Mouse (Mus musculus): ENCODE measurements around the gene Coq6. TPM values are rescaled to one million over a fixed set of nuclear protein-coding genes. Genes with fewer than 3 reads are reported as not detected.

Coq6 gene
- total RNA-seq, 2 experiments from 2014 or later: 20.0 to 31.0 TPM

DNA sequence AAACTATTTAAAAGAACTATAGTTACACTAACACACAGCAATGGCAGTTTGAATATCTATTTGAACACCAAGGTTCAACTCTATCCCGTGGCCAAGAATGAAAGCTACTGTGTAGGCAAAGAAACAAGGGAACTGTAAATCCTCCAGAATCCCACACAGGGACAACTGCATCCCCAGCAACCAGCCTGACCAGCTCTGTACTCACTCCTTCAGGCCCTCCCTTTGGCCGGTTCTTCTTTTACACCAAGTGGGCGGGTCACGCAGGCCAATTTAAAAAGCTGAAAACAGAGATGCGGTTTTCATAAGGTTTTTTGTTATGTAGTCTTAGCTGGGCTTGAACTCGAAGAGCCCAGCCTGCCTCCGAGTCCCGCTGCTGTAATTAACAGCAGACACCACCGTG lies 37.7 kb downstream of the Coq6 start:
- intact Hi-C loops (cut with DNase I): no loop called here
- Histone ChIP-seq H3K4me3 (no peak overlapping the region), H3K27ac (peak overlapping the region; percentile 20; the same call in 1 of the 2 replicates)
- DNase-seq: no peak
- no peak for TF ChIP-seq CTCF (IDR thresholded peaks at IDR 0.05)

DNA sequence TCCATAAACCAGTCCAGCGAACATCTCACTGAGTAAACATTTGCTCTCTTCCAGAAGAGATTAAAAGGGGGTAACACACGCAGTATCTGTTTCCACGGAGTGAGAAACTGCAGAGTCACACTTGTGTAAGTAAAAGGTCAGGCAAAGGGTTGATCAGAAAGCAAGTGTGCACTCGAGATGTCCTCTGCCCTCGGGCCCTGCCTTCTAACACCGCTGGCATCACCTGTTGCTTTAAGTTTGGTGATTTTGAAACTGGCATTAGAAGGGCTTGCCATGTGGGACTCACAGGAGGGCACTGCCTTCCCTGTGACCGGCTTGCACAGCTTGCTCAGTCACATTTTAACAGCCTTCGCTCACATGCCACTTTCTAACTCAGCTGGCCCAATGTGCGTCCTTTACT lies 38.2 kb downstream of the Coq6 start:
- Histone ChIP-seq H3K4me3 (no peak overlapping the region), H3K27ac (peak overlapping the region; percentile 20; the same call in 1 of the 2 replicates)
- no peak for TF ChIP-seq CTCF (IDR thresholded peaks at IDR 0.05)
- intact Hi-C loops (cut with DNase I): no loop called here
- no peak for DNase-seq

DNA sequence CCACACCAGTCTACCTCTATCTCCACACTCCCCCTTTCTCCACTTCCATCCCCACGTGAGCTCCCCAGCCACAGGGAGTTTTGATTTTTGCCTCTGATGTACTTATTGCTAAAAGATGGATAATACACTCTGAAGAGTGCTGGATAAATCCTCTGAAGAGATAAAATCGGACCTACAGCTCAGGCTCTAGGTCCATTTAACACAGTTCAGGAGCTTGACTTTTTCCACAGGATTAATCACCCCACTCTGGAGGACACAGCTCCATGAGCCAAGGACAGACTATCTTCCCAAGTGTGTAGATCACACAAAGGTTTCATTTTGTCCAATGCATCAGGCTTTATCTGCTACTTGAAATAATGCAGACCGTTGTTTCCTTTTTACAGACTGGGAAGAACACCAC lies 38.6 kb downstream of the Coq6 start:
- TF ChIP-seq CTCF (IDR thresholded peaks at IDR 0.05): no peak
- no peak overlapping the region for H3K4me3 ChIP-seq
- no peak for DNase-seq
- no peak overlapping the region for H3K27ac ChIP-seq
- intact Hi-C loops (cut with DNase I): no loop called here

DNA sequence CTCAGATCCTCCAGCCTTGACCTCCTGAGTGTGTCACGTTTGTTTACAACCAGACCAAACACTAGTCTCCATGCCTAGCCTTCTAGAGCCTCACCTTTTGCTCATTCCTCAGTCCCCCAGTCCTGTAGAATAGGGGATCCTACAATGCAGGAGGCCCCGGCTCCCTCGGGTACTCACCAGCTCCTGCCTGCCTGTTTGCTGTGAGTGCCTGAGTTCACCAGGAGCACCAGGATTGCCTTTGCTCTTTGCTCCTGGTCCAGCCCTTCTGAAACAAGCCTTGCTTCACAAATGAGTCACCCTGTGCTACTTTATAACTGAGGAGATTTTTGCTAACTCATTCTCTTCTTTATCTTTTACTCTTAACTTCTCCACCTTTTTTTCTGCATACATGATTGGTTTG lies 39.2 kb downstream of the Coq6 start:
- no peak for DNase-seq
- Histone ChIP-seq H3K4me3 (no peak overlapping the region), H3K27ac (no peak overlapping the region)
- intact Hi-C loops (cut with DNase I): no loop called here
- no peak for TF ChIP-seq CTCF (IDR thresholded peaks at IDR 0.05)

DNA sequence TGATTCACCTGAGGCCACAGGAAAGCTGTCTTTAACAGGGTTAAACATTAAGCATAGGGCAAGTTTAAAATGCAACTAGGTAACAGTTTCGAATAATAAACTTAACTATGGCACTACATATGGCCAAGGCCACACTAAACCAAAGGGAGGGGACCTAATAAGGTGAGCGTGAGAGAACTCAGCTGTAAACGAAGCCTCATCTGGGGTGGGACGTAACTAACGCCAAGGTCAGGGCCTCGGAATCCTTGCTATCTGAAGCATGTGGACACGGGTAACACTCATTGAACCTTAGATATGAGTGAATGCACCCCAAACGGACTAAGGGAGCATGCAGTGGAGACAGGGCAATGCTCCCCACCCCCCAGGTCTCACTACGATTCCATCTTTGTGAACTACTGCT lies 41.5 kb downstream of the Coq6 start:
- intact Hi-C loops (cut with DNase I): no loop called here
- no peak overlapping the region for H3K27ac ChIP-seq
- TF ChIP-seq CTCF (IDR thresholded peaks at IDR 0.05): no peak
- H3K4me3 ChIP-seq: no peak overlapping the region
- DNase-seq: no peak

DNA sequence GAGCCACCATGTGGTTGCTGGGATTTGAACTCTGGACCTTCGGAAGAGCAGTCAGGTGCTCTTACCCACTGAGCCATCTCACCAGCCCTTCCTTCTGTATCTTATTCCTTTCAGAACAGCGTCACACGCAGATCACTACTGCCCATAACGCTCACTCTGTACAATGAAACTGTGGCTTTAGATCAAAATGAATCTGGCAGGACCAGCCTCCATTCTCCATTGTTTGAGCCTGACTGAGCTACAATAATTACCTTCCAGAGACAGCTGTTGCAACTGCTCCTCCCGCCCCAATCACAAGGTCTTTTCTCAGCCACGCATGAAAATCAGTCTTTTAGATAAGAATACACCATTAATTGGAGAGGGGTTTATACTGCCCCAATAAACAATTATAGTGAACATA lies 43.1 kb downstream of the Coq6 start:
- no peak for TF ChIP-seq CTCF (IDR thresholded peaks at IDR 0.05)
- Histone ChIP-seq H3K4me3 (no peak overlapping the region), H3K27ac (no peak overlapping the region)
- DNase-seq: no peak
- intact Hi-C loops (cut with DNase I): no loop called here

DNA sequence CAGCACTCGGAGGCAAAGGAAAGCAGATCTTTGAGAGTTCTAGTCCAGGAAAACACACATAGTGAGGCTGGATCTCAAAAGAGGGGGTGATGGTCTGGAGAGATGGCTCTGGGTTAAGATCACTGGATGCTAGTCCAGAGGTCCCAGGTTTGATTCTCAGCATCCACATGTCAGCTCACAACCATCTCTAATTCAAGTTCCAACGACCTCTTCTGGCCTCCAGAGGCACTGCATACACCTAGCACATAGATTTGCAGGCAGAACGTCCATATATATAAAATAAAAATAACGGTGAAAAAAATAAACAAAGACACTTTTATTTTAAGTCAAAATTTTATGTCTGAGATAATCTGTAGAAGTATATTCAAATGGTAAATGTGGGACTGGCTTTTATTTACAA lies 45.8 kb downstream of the Coq6 start:
- intact Hi-C loops (cut with DNase I): no loop called here
- no peak overlapping the region for H3K27ac ChIP-seq
- no peak for DNase-seq
- peak; percentile 10; the same call in 1 of the 2 replicates for TF ChIP-seq CTCF (IDR thresholded peaks at IDR 0.05)
- H3K4me3 ChIP-seq: no peak overlapping the region

DNA sequence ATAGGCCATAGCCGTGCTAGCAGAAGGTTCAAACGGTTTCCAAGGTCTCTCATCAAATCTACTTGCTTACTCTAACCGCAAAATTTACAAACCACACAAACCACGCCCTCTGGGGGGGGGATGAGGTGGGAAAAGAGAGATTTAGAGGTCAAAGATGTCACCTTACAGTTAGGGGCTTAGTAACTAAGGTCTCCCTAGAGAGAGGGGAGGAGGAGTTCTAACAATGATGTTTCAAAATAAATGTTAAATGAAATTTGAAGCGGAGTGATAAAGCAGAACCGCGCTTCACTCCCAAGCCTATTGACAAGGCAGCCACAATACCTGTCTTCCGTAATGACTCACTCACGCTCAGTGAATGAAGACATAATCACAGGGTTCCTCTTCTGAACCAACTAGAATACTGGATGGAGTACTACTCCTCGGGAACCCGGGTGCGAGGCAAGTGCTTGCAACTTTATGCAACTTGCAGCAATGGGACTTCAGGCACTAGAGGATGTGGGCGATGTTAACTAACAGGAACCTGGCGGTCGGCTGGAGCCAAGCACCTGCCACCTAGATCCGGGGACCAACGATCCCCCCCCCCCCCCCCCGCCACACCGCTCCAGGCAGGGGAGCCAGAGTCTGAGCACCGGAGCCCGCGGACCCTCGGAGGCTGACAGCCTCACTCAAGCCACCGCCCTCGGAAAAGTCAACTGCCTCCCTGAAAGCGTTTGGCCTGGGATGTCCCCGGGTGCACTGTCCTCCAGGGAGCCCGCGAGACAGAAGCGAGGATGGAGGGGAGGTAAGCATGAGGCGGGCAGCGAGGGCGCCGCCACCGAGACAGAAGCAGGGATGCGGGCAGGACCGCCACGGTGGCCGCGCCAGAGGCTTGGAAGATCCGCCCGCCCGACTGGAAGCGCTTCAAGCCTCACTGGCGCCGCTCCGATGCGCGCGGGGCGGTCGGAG lies 46.7 kb downstream of the Coq6 start:
- intact Hi-C loops (cut with DNase I): loop anchor here (2.0 kb wide), 1 partner anchor 43 kb away; the partner anchor contains the start of genes Aldh6a1 and Lin52
- DNase-seq: no peak
- H3K27ac ChIP-seq: peak overlapping the region; percentile 92
- peak overlapping the region; percentile 73 for H3K4me3 ChIP-seq
- TF ChIP-seq CTCF (IDR thresholded peaks at IDR 0.05): no peak

DNA sequence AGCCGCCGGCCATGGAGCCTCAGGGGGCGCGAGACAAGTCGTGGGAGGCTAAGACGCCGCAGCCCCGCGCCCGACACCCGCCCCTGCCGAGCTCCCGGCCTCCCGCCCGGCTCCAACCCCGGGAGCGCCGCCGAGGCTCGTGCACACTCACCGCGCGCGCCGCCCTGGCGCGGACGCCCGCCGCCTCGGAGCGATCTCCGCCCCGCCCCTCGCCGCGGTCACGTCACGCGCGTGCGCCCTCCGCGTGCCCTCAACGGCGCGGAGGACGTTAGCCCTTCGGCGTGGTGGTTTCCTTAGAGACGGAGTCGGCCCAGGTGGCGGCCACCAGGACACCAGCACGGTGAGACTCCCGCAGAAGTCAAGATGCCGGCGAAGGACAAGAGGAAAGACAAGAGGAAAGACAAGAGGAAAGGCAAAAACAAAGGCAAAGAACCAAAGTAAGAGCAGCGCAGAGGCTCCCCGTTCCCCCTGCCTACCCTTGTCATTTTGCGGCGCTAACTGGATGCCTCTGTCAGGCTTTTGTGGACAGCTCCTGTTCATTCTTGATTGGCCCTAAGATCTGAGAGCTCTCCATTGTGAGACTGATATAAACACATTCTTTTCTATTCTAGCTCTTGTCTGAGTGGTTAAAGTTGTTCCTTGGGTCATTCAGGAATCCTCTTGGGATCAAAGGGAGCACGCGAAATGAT lies 47.5 kb downstream of the Coq6 start, which contains the start of the genes Entpd5 and Bbof1:
Gene Entpd5 (minus strand): TSS at position 211 of the 689 bp plus-strand sequence.
Gene Bbof1 (plus strand): TSS at position 253 of the 689 bp plus-strand sequence.
- Histone ChIP-seq H3K4me3 (peak within 1 kb of the TSS; percentile 73), H3K27ac (peak within 1 kb of the TSS; percentile 92)
- TF ChIP-seq CTCF (IDR thresholded peaks at IDR 0.05): no peak
- peak; percentile 95 for DNase-seq
- intact Hi-C loops (cut with DNase I): loop anchor here (2.0 kb wide), 1 partner anchor 42 kb away; the partner anchor contains the start of genes Aldh6a1 and Lin52

DNA sequence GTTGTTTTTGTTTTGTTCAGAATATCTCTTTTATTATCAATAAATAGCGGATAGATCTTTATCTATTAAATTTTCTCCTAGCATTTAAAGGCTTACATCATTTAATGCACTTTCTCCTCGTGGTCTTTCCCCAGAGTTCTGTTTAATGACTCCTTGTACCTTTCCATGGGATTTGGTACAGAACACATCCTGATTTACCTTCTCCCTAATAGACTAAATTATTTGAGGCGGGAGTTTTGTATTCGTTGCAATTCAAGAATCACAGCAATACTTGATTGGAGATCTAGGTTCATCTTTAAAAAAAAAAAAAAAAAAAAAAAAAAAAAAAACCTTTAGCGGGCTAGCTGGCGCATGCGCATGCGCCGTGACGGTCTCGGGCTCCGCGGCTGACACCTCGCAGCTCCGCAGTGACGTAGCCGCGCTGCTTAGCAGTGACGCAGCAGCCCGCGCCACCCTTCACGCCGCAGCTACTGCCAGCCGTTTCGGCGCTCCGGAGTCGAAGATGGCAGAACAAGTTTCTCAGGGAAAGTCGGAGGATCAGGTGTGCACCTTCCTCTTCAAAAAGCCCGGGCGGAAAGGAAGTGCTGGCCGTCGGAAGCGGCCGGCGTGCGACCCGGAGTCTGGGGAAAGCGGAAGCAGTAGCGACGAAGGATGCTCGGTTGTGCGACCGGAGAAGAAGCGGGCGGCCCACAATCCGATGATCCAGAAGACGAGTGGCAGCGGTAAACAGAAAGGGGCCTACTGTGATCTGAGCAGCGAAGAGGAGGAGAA lies 55.6 kb downstream of the Coq6 start, which contains the start of gene Rnf113a2:
Gene Rnf113a2 (plus strand): TSS at position 363 of the 771 bp plus-strand sequence.
- no peak for TF ChIP-seq CTCF (IDR thresholded peaks at IDR 0.05)
- peak within 1 kb of the TSS; percentile 88 for H3K27ac ChIP-seq
- intact Hi-C loops (cut with DNase I): no loop called here
- peak within 1 kb of the TSS; percentile 77 for H3K4me3 ChIP-seq
- peak; percentile 91 for DNase-seq

DNA sequence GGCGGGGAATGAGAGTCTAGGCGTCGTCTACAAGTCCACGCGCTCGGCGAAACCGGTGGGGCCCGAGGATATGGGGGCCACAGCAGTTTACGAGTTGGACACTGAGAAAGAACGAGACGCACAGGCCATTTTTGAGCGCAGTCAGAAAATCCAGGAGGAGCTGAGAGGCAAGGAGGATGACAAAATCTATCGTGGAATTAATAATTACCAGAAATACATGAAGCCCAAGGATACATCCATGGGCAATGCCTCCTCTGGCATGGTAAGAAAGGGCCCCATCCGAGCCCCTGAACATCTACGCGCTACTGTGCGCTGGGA lies 56.1 kb downstream of the Coq6 start:
- H3K27ac ChIP-seq: peak overlapping the region; percentile 88
- TF ChIP-seq CTCF (IDR thresholded peaks at IDR 0.05): no peak
- H3K4me3 ChIP-seq: peak overlapping the region; percentile 77
- intact Hi-C loops (cut with DNase I): no loop called here
- no peak for DNase-seq

Other genes starting within 250 kb of the Coq6 start
- 1 to 10 TPM; 9.8 to 10.0 TPM for gene Dnal1, start 247.3 kb upstream of the Coq6 start, total RNA-seq (2021)
- gene Pnma1, start 213.2 kb upstream of the Coq6 start, total RNA-seq (2021): under 1 TPM; 0.10 to 0.17 TPM
- gene Elmsan1, start 142.8 kb upstream of the Coq6 start, total RNA-seq (2021): 10 to 100 TPM; 10.2 to 11.9 TPM
- gene Ptgr2, start 76.4 kb upstream of the Coq6 start, total RNA-seq (2021): 10 to 100 TPM; 56.3 to 98.8 TPM
- 10 to 100 TPM; 21.2 to 24.9 TPM for gene Zfp410, start 44.8 kb upstream of the Coq6 start, total RNA-seq (2021)
- gene Fam161b, start 176 bp downstream of the Coq6 start, total RNA-seq (2021): 1 to 10 TPM in 1 of 2 experiments, under 1 TPM in 1; 0.82 to 1.3 TPM
- 10 to 100 TPM; 12.2 to 14.4 TPM for gene Entpd5, start 47.4 kb downstream of the Coq6 start, total RNA-seq (2021)
- gene Bbof1, start 47.4 kb downstream of the Coq6 start, total RNA-seq (2021): 1 to 10 TPM; 1.0 to 1.6 TPM
- 10 to 100 TPM in 1 of 2 experiments, 1 to 10 TPM in 1; 8.5 to 10.8 TPM for gene Rnf113a2, start 55.5 kb downstream of the Coq6 start, total RNA-seq (2021)
- 100 to 1,000 TPM in 1 of 2 experiments, 10 to 100 TPM in 1; 93.1 to 128 TPM for gene Aldh6a1, start 89.3 kb downstream of the Coq6 start, total RNA-seq (2021)
- gene Lin52, start 89.8 kb downstream of the Coq6 start, total RNA-seq (2021): 10 to 100 TPM in 1 of 2 experiments, 1 to 10 TPM in 1; 10.0 to 10.7 TPM
- not detected for gene Vsx2, start 208.1 kb downstream of the Coq6 start, total RNA-seq (2021)

All from gastrocnemius, adult 2 months (tissue).